Mouse (Mus musculus) liver, adult 2 months (tissue): ENCODE data around the gene Ly9. TPM values are rescaled to one million over a fixed set of nuclear protein-coding genes. Genes with fewer than 3 reads are reported as not detected.

ENCODE experiments used
- DNase-seq: peaks from one replicate; pipeline ENCODE4 v3.0.0-alpha.2; 2011; ENCODE audit warnings: low read depth, low spot score; ENCODE audit errors: extremely low read depth
- H3K27ac ChIP-seq: fragments of 200-500 bp; replicated peaks from 2 replicates; pipeline ENCODE4 v1.5.1; 2012; ENCODE audit warnings: low read depth, mild to moderate bottlenecking, control low read depth, inconsistent platforms, low read length; ENCODE audit not compliant: insufficient read depth
- H3K27me3 ChIP-seq: fragments of 200-500 bp; 2 replicates; pipeline ENCODE4 v1.6.1; 2012; ENCODE audit warnings: mild to moderate bottlenecking, moderate library complexity, low read length, inconsistent platforms; ENCODE audit not compliant: control insufficient read depth, insufficient read depth
- H3K36me3 ChIP-seq: fragments of 200-500 bp; 2 replicates; pipeline ENCODE4 v1.6.1; 2012; ENCODE audit warnings: low read length, inconsistent platforms; ENCODE audit not compliant: control insufficient read depth, insufficient read depth
- H3K4me1 ChIP-seq: fragments of 200-500 bp; 2 replicates; pipeline ENCODE4 v1.6.1; 2011; ENCODE audit warnings: low read length; ENCODE audit not compliant: control insufficient read depth, insufficient read depth
- H3K4me3 ChIP-seq: fragments of 200-500 bp; 2 replicates; pipeline ENCODE4 v1.5.1; 2011; ENCODE audit warnings: low read depth, mild to moderate bottlenecking, control low read depth, low read length, moderate library complexity; ENCODE audit not compliant: insufficient read depth
- H3K79me2 ChIP-seq: fragments of 200-500 bp; 2 replicates; pipeline ENCODE4 v1.6.1; 2012; ENCODE audit warnings: inconsistent platforms, mild to moderate bottlenecking, low read length, moderate library complexity; ENCODE audit not compliant: control insufficient read depth, insufficient read depth
- H3K9ac ChIP-seq: fragments of 200-500 bp; 2 replicates; pipeline ENCODE4 v1.6.1; 2012; ENCODE audit warnings: low read depth, mild to moderate bottlenecking, control low read depth, inconsistent platforms, low read length
- CTCF ChIP-seq: fragments of 200-500 bp; IDR thresholded peaks from 2 replicates; pipeline ENCODE4 v1.5.1; 2011; ENCODE audit warnings: low read depth, low read length, control low read depth
- POLR2A ChIP-seq: fragments of 200-500 bp; IDR thresholded peaks from 2 replicates; pipeline ENCODE4 v1.6.1; 2011; ENCODE audit warnings: low read length, control low read depth; ENCODE audit not compliant: insufficient read depth; ENCODE audit errors: extremely low read depth
- WGBS: fragments of 180-500 bp; shearing (Covaris S2); methylation state at CpG from one replicate; pipeline ENCODE4 v1.1.7; 2018; 5-methylcytosine and 5-hydroxymethylcytosine counted together
- polyA plus RNA-seq: library from polyadenylated mRNA; depleted of rRNA; stranded (reverse); fragments of >200 nt; gene quantifications from 2 replicates; pipeline ENCODE4 v1.2.3, GENCODE M21; 2012
- total RNA-seq: library from RNA; depleted of rRNA; stranded (reverse); fragments of >200 nt; gene quantifications from 2 replicates; pipeline ENCODE4 v1.2.3, GENCODE M21; 2014

Ly9 gene
- total and polyA plus RNA-seq, 2 experiments = 1.0 to 1.7 TPM

DNA sequence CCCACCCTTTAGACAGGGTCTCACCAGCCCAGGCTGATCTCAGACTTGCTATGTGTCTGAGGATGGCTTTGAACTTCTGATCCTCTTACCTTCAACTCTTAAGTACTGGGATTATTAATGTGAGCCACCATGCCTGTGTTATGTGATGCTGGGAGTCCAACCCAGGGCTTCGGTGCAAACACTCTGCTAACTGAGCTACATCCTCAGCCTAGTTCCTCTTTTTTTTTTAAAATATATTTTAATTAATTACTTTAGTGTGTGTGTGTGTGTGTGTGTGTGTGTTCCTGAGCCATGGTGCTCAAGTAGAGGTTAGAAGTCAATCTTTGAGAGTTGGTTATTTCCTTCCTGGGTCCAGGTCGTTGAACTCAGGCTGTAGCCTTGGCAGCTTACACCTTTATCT is 44.2 kb downstream of the Ly9 start:
- Histone ChIP-seq H3K9ac (no peak overlapping the region), H3K79me2 (no peaks in the 10 kb centered on the region), H3K4me3 (no peak overlapping the region), H3K36me3 (no peaks in the 10 kb centered on the region), H3K4me1 (peaks cover 2% of the 10 kb centered on the region; the same call in 1 of the 2 replicates), H3K27ac (no peak overlapping the region), H3K27me3 (no peaks in the 10 kb centered on the region)
- 85% methylated on average over 2 of the region's 2 CpGs for WGBS
- no peak for DNase-seq
- no peak for TF ChIP-seq CTCF
- no peak for TF ChIP-seq POLR2A

DNA sequence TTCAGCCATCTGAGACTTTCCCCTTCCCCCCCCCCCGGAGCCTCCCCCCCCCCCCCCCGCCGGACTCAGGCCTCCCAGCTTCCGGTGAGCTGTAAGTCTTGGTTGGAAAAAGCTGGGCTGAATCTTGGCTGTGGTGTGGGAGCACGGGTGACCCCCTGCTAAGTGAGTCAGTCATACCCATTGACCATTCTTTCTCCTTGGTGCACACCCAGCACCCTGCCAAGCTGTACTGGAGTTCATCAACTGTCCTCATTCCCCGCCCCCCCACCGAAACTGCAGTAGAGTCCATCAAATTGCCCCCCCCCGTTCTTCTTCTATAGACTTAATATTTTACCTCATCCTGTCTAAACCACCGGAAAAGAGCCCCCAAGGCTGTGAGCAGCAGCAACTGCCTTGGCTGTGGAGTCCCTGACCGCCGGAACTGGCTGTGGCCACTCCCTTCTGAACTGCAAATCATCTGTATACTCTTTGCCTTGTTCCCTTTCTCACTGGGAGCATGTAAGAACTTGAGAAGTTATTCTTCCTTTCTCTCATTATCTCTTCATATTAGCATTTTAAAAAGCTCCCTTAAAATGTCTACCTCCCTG is 45.5 kb downstream of the Ly9 start:
- no peaks in the 10 kb centered on the region for H3K79me2 ChIP-seq
- H3K27ac ChIP-seq = no peak overlapping the region
- no peak overlapping the region for H3K4me3 ChIP-seq
- no peak for DNase-seq
- peaks cover 2% of the 10 kb centered on the region; the same call in 1 of the 2 replicates for H3K4me1 ChIP-seq
- no peak overlapping the region for H3K9ac ChIP-seq
- 78% methylated on average over 7 of the region's 11 CpGs for WGBS
- no peaks in the 10 kb centered on the region for H3K36me3 ChIP-seq
- TF ChIP-seq POLR2A = no peak
- TF ChIP-seq CTCF = no peak
- H3K27me3 ChIP-seq = no peaks in the 10 kb centered on the region

DNA sequence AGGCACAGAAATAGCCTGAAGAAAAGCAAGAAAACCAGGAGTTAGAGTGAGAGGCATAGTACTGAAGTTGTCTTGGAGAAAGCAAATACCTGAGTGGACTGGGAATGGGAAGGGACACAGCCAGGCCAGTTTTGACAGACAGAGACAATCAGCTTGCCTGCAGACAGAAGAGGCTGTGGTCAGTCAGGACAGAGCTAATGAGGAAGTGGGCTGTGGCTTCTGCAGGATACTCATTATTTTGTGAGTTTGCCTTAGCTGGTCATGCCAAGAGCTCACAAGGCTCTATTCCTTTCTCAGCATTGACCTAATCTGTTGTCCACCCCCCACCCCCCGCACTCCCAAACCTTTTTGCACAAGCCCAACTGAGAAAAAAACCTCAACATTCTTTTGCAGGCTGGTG is 46.0 kb downstream of the Ly9 start:
- DNase-seq = peak; percentile 23
- Histone ChIP-seq H3K27me3 (no peaks in the 10 kb centered on the region), H3K36me3 (no peaks in the 10 kb centered on the region), H3K9ac (no peak overlapping the region), H3K79me2 (no peaks in the 10 kb centered on the region), H3K4me3 (no peak overlapping the region), H3K4me1 (0 out of 2 replicates have a peak, but pooled peaks cover 2% of the 10 kb centered on the region), H3K27ac (no peak overlapping the region)
- no peak for TF ChIP-seq POLR2A
- 100% methylated on average over 1 of the region's 1 CpGs for WGBS

DNA sequence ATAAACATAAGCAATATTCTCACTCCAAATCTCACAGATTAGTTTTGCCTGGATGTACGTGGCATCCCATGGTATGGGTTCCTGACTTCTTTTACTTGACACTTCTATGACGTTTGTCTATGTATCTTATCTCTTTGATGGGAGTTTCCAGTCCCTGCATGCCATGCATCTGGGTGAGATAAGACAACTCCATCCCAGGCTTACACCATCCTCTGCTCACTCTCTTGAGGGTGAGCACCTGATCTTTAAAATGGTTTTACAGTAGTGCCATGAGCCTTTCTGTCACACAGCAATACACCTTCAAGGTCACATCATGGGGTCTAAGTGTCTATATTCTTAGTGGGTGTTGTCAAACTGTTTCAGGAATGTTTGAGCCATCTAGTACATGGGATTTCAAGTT is 46.9 kb downstream of the Ly9 start:
- Histone ChIP-seq H3K36me3 (no peaks in the 10 kb centered on the region), H3K27ac (no peak overlapping the region), H3K79me2 (no peaks in the 10 kb centered on the region), H3K27me3 (no peaks in the 10 kb centered on the region), H3K9ac (no peak overlapping the region), H3K4me1 (no peaks in the 10 kb centered on the region), H3K4me3 (no peak overlapping the region)
- WGBS = 65% methylated on average over 2 of the region's 2 CpGs
- no peak for DNase-seq
- TF ChIP-seq CTCF (no peak), POLR2A (no peak)

DNA sequence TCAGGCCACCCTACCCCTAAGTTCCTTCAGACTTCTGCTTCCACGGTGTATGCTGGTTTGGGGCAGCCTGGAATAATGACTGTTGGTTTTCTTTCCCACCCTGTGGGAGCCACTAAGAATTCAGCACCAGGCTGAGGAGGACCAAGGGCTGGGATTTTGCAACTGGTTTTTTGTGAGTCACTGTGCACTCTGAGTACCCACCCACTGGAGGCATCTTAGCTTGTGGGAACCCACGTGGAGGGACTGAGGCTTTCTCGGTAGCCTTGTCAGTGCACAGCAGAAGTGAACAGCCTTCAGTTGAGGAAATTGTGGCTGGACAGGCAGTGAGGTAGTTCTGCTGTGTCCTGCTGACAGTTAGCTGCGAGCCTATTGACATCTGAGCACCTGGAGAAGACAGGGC is 48.3 kb downstream of the Ly9 start, which contains the start of gene Cd244a:
TSS of gene Cd244a (plus strand) at position 296 of the 400 bp plus-strand sequence.
- DNase-seq = no peak
- no peak within 1 kb of the TSS for H3K27ac ChIP-seq
- WGBS = 79% methylated on average over 4 of the region's 4 CpGs
- no peak within 1 kb of the TSS for H3K9ac ChIP-seq
- H3K27me3 ChIP-seq = no peaks in the 10 kb centered on the region
- no peak for TF ChIP-seq POLR2A
- TF ChIP-seq CTCF = no peak
- no peaks in the 10 kb centered on the region for H3K79me2 ChIP-seq
- no peak within 1 kb of the TSS for H3K4me3 ChIP-seq
- no peaks in the 10 kb centered on the region for H3K36me3 ChIP-seq
- H3K4me1 ChIP-seq = no peaks in the 10 kb centered on the region

DNA sequence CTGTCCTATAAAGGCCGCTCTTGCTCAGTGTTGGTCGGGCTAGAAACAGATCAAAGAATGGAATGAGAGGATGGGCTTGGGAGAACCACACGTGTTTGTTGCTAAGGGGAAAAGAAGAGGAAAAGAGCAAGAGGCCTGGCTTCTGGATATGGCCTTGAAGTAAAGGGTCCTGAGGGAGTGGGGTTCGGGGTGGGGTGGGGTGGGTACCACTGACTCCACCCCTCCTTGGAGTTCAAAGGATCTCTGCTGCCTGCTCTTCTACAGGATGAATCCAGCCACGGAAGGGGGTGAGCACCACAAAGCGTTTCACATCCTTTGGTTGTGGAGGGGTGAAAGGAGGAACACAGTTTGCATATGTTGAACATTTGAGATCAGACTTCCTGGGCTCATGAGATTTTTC is 48.8 kb downstream of the Ly9 start:
- Histone ChIP-seq H3K27me3 (no peaks in the 10 kb centered on the region), H3K27ac (no peak overlapping the region), H3K9ac (no peak overlapping the region), H3K4me3 (no peak overlapping the region), H3K36me3 (no peaks in the 10 kb centered on the region), H3K79me2 (no peaks in the 10 kb centered on the region), H3K4me1 (no peaks in the 10 kb centered on the region)
- WGBS = 84% methylated on average over 6 of the region's 6 CpGs
- DNase-seq = no peak
- TF ChIP-seq CTCF (no peak), POLR2A (no peak)
